Mouse (Mus musculus) gastrocnemius, postnatal 10 days (tissue): Measurements from ENCODE around the gene Il6st. TPM values are rescaled to one million over a fixed set of nuclear protein-coding genes. Genes with fewer than 3 reads are reported as not detected.
A peak's percentile ranks its signal among the peaks of the same experiment; 100 is the strongest.

Experiments
- DNase-seq: peaks from one replicate; pipeline ENCODE4 v3.0.0; 2021; ENCODE audit warnings: mixed read lengths
- total RNA-seq, 2 experiments: library from RNA; stranded (reverse); gene quantifications; 2 replicates each; pipeline ENCODE4 v1.2.3; 2021

The Il6st gene
- total RNA-seq, 2 experiments from 2014 or later, result 129 to 145 TPM

GRCm38 (mm10) chr13:112527186-112527585 is 63.3 kb downstream of the Il6st start:
- DNase-seq, result no peak

- DNase-seq, result peak; percentile 79
Measured at GRCm38 (mm10) chr13:112529893-112530292, 66.0 kb downstream of the Il6st start.

GRCm38 (mm10) chr13:112532235-112532634 is 68.4 kb downstream of the Il6st start:
- DNase-seq, result no peak

- DNase-seq, result peak; percentile 31
Measured at GRCm38 (mm10) chr13:112533556-112533955, 69.7 kb downstream of the Il6st start.

GRCm38 (mm10) chr13:112536611-112537010 is 72.7 kb downstream of the Il6st start:
- DNase-seq, result no peak

GRCm38 (mm10) chr13:112537065-112537464 is 73.2 kb downstream of the Il6st start:
- no peak for DNase-seq

GRCm38 (mm10) chr13:112540616-112541015 is 76.7 kb downstream of the Il6st start:
- no peak for DNase-seq

- no peak for DNase-seq
Measured at GRCm38 (mm10) chr13:112541223-112541975, 77.5 kb downstream of the Il6st start.

GRCm38 (mm10) chr13:112551641-112552548 is 88.0 kb downstream of the Il6st start:
- no peak for DNase-seq

- DNase-seq, result no peak
Measured at GRCm38 (mm10) chr13:112553304-112553703, 89.4 kb downstream of the Il6st start.

- DNase-seq, result no peak
Measured at GRCm38 (mm10) chr13:112556501-112556900, 92.6 kb downstream of the Il6st start.

Other genes starting within 250 kb of the Il6st start
- not detected for gene Ankrd55, start 175.6 kb upstream of the Il6st start, total RNA-seq
- under 1 TPM; 0.07 to 0.14 TPM for gene Il31ra, start 130.3 kb downstream of the Il6st start, total RNA-seq
- under 1 TPM; 0.11 to 0.12 TPM for gene Ddx4, start 188.4 kb downstream of the Il6st start, total RNA-seq
- 1 to 10 TPM; 5.6 to 8.4 TPM for gene Slc38a9, start 196.7 kb downstream of the Il6st start, total RNA-seq